Mouse (Mus musculus): ENCODE data around the gene Mospd3. TPM values are rescaled to one million over a fixed set of nuclear protein-coding genes. Genes with fewer than 3 reads are reported as not detected.
"Not testable (repeated sequence)": the region's sequence is repeated elsewhere in the genome, so short reads cannot be mapped to it uniquely, and the experiment has no call there.

The Mospd3 gene
- total and polyA plus RNA-seq, 2 experiments from 2014 or later: 9.3 to 19.7 TPM

- WGBS: 85% methylated on average over 7 of the region's 7 CpGs
- H3K36me3 ChIP-seq (replicated peaks; ENCODE audit: control insufficient read depth, insufficient read depth, low read length): no peaks in the 10 kb centered on the region
- no peak overlapping the region for H3K4me3 ChIP-seq (ENCODE audit: low read depth, low read length)
- H3K9me3 ChIP-seq (replicated peaks; ENCODE audit: control insufficient read depth, low read length): no peaks in the 10 kb centered on the region
- no peak overlapping the region for H3K9ac ChIP-seq (replicated peaks; ENCODE audit: low read depth, low read length)
- H3K27me3 ChIP-seq (ENCODE audit: control insufficient read depth, insufficient read depth, low read length): no peaks in the 10 kb centered on the region
- no peak for TF ChIP-seq CTCF (IDR thresholded peaks at IDR 0.05; ENCODE audit: low read depth)
- TF ChIP-seq EP300 (IDR thresholded peaks at IDR 0.05; ENCODE audit: low read depth): no peak
- H3K27ac ChIP-seq (ENCODE audit: low read depth): no peak overlapping the region
- H3K4me2 ChIP-seq (ENCODE audit: low read depth, low read length): no peak overlapping the region
- DNase-seq (ENCODE audit: low spot score) (no peak), ATAC-seq (ENCODE audit: insufficient read depth, low read depth) (no peak)
- H3K4me1 ChIP-seq (ENCODE audit: control insufficient read depth, insufficient read depth): peaks cover 25% of the 10 kb centered on the region
Measured at GRCm38 (mm10) chr5:137615347-137615746, 14.5 kb upstream of the Mospd3 start.

GRCm38 (mm10) chr5:137614921-137615320 is 14.1 kb upstream of the Mospd3 start:
- H3K4me3 ChIP-seq (ENCODE audit: low read depth, low read length); ATAC-seq (ENCODE audit: insufficient read depth, low read depth); H3K4me2 ChIP-seq (ENCODE audit: low read depth, low read length); H3K36me3 ChIP-seq (replicated peaks; ENCODE audit: control insufficient read depth, insufficient read depth, low read length); H3K27ac ChIP-seq (ENCODE audit: low read depth); DNase-seq (ENCODE audit: low spot score); H3K27me3 ChIP-seq (ENCODE audit: control insufficient read depth, insufficient read depth, low read length); H3K9me3 ChIP-seq (replicated peaks; ENCODE audit: control insufficient read depth, low read length); H3K9ac ChIP-seq (replicated peaks; ENCODE audit: low read depth, low read length): not testable (repeated sequence)
- 93% methylated on average over 2 of the region's 2 CpGs for WGBS
- peaks cover 29% of the 10 kb centered on the region for H3K4me1 ChIP-seq (ENCODE audit: control insufficient read depth, insufficient read depth)

- no peak within 1 kb of the TSS for H3K9ac ChIP-seq (replicated peaks; ENCODE audit: low read depth, low read length)
- peaks cover 31% of the 10 kb centered on the region for H3K4me1 ChIP-seq (ENCODE audit: control insufficient read depth, insufficient read depth)
- no peaks in the 10 kb centered on the region for H3K9me3 ChIP-seq (replicated peaks; ENCODE audit: control insufficient read depth, low read length)
- no peak within 1 kb of the TSS for H3K4me2 ChIP-seq (ENCODE audit: low read depth, low read length)
- ATAC-seq (ENCODE audit: insufficient read depth, low read depth): no peak
- no peak within 1 kb of the TSS for H3K4me3 ChIP-seq (ENCODE audit: low read depth, low read length)
- H3K27me3 ChIP-seq (ENCODE audit: control insufficient read depth, insufficient read depth, low read length): no peaks in the 10 kb centered on the region
- no peak for DNase-seq (ENCODE audit: low spot score)
- TF ChIP-seq EP300 (IDR thresholded peaks at IDR 0.05; ENCODE audit: low read depth): no peak
- no peak for TF ChIP-seq CTCF (IDR thresholded peaks at IDR 0.05; ENCODE audit: low read depth)
- 27% methylated on average over 11 of the region's 11 CpGs for WGBS
- peak within 1 kb of the TSS; percentile 17; the same call in 1 of the 2 replicates for H3K27ac ChIP-seq (ENCODE audit: low read depth)
- no peaks in the 10 kb centered on the region for H3K36me3 ChIP-seq (replicated peaks; ENCODE audit: control insufficient read depth, insufficient read depth, low read length)
Measured at GRCm38 (mm10) chr5:137613550-137613949, 12.7 kb upstream of the Mospd3 start, which contains the start of gene Pcolce. Gene Pcolce (minus strand): TSS chr5:137613784.

GRCm38 (mm10) chr5:137613076-137613475 is 12.2 kb upstream of the Mospd3 start:
- H3K4me3 ChIP-seq (ENCODE audit: low read depth, low read length): no peak overlapping the region
- H3K4me2 ChIP-seq (ENCODE audit: low read depth, low read length): no peak overlapping the region
- H3K27ac ChIP-seq (ENCODE audit: low read depth): no peak overlapping the region
- TF ChIP-seq CTCF (IDR thresholded peaks at IDR 0.05; ENCODE audit: low read depth) (no peak), EP300 (IDR thresholded peaks at IDR 0.05; ENCODE audit: low read depth) (no peak)
- H3K36me3 ChIP-seq (replicated peaks; ENCODE audit: control insufficient read depth, insufficient read depth, low read length): no peaks in the 10 kb centered on the region
- H3K27me3 ChIP-seq (ENCODE audit: control insufficient read depth, insufficient read depth, low read length): no peaks in the 10 kb centered on the region
- ATAC-seq (ENCODE audit: insufficient read depth, low read depth): no peak
- H3K9me3 ChIP-seq (replicated peaks; ENCODE audit: control insufficient read depth, low read length): no peaks in the 10 kb centered on the region
- no peak overlapping the region for H3K9ac ChIP-seq (replicated peaks; ENCODE audit: low read depth, low read length)
- WGBS: 72% methylated on average over 5 of the region's 5 CpGs
- H3K4me1 ChIP-seq (ENCODE audit: control insufficient read depth, insufficient read depth): peaks cover 31% of the 10 kb centered on the region
- no peak for DNase-seq (ENCODE audit: low spot score)

GRCm38 (mm10) chr5:137611245-137611602 is 10.4 kb upstream of the Mospd3 start:
- DNase-seq (ENCODE audit: low spot score) (peak; percentile 55), ATAC-seq (ENCODE audit: insufficient read depth, low read depth) (peak; percentile 61)
- Histone ChIP-seq H3K4me3 (ENCODE audit: low read depth, low read length) (peak overlapping the region; percentile 35), H3K4me2 (ENCODE audit: low read depth, low read length) (peak overlapping the region; percentile 53), H3K27me3 (ENCODE audit: control insufficient read depth, insufficient read depth, low read length) (no peaks in the 10 kb centered on the region), H3K9ac (replicated peaks; ENCODE audit: low read depth, low read length) (peak overlapping the region; percentile 51), H3K9me3 (replicated peaks; ENCODE audit: control insufficient read depth, low read length) (no peaks in the 10 kb centered on the region), H3K4me1 (ENCODE audit: control insufficient read depth, insufficient read depth) (peaks cover 31% of the 10 kb centered on the region), H3K27ac (ENCODE audit: low read depth) (peak overlapping the region; percentile 92), H3K36me3 (replicated peaks; ENCODE audit: control insufficient read depth, insufficient read depth, low read length) (peaks cover 12% of the 10 kb centered on the region)
- 6% methylated on average over 6 of the region's 6 CpGs for WGBS
- TF ChIP-seq EP300 (IDR thresholded peaks at IDR 0.05; ENCODE audit: low read depth): no peak

GRCm38 (mm10) chr5:137610548-137611244 is 9.8 kb upstream of the Mospd3 start:
- peaks cover 31% of the 10 kb centered on the region for H3K4me1 ChIP-seq (ENCODE audit: control insufficient read depth, insufficient read depth)
- peaks cover 17% of the 10 kb centered on the region for H3K36me3 ChIP-seq (replicated peaks; ENCODE audit: control insufficient read depth, insufficient read depth, low read length)
- ATAC-seq (ENCODE audit: insufficient read depth, low read depth): peak; percentile 79
- 0 out of 2 replicates have a peak, but pooled peaks have one; percentile 9 for TF ChIP-seq CTCF (IDR thresholded peaks at IDR 0.05; ENCODE audit: low read depth)
- 0 out of 2 replicates have a peak, but pooled peaks have one; percentile 55 for TF ChIP-seq EP300 (IDR thresholded peaks at IDR 0.05; ENCODE audit: low read depth)
- no peaks in the 10 kb centered on the region for H3K27me3 ChIP-seq (ENCODE audit: control insufficient read depth, insufficient read depth, low read length)
- no peaks in the 10 kb centered on the region for H3K9me3 ChIP-seq (replicated peaks; ENCODE audit: control insufficient read depth, low read length)
- peak; percentile 85 for DNase-seq (ENCODE audit: low spot score)
- H3K4me3 ChIP-seq (ENCODE audit: low read depth, low read length): peak overlapping the region; percentile 35
- H3K9ac ChIP-seq (replicated peaks; ENCODE audit: low read depth, low read length): peak overlapping the region; percentile 51
- H3K27ac ChIP-seq (ENCODE audit: low read depth): peak overlapping the region; percentile 92
- H3K4me2 ChIP-seq (ENCODE audit: low read depth, low read length): peak overlapping the region; percentile 53
- 8% methylated on average over 12 of the region's 12 CpGs for WGBS
